Mouse (Mus musculus): ENCODE measurements around the gene Tmem179. TPM values are rescaled to one million over a fixed set of nuclear protein-coding genes. Genes with fewer than 3 reads are reported as not detected.

The Tmem179 gene
- total RNA-seq, 2 experiments from 2014 or later = 119 to 130 TPM

GRCm38 (mm10) chr12:112464516-112464915 lies 52.0 kb downstream of the Tmem179 start:
- DNase-seq (ENCODE audit: low spot score in 2 of 2) = no peak

DNA sequence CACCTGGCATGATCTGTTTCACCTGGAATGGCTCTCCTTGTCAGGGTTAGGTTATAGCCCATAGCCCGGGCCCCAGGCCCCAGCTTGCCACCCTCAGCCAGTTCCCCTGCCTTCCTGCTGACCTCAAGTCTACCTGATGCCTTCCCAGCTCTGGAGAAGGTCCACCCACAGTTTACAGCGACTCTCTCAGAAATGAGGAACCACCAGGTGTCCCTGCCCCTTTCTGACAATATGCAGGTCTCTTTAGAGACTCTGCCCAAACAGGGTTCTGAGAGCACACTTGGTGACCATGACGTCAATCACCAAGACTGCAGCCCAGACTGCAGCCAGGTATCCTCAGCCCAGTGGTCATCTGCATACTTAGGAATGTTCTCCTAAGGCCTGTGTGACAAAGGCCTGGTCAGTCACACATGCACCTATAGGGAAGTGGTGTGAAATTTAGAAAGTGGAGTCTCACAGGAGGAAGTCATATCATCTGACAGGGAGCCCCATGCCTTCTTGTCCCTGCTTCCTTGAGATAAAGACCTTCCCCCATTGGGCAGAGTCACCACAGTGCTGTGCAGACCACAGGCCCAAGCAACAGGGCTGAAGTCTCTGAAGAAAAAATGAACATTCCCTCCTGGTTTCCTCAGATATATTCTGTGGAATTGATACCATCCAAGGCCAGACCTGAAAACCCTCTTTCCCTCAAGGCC lies 52.6 kb downstream of the Tmem179 start:
- no peak for DNase-seq (ENCODE audit: low spot score in 2 of 2)

DNA sequence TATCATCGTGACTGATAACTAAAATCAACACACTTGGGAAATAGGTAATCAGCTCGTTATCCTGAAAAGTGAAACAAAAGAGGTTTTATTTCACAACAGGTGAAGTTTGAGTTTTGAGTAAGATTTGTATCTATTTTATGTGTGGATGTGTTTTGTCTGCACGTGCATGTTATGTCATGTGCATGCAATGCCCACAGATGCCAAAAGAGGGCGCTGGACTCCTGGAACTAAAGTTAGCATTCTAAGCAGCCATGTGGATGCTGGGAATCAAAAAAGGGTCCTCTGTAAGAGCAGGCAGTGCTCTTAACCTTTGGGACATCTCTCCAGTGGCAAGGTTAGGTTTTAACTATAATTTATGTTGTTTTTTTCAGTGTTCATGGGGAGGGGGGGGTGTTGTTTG lies 53.3 kb downstream of the Tmem179 start:
- no peak for DNase-seq (ENCODE audit: low spot score in 2 of 2)

DNA sequence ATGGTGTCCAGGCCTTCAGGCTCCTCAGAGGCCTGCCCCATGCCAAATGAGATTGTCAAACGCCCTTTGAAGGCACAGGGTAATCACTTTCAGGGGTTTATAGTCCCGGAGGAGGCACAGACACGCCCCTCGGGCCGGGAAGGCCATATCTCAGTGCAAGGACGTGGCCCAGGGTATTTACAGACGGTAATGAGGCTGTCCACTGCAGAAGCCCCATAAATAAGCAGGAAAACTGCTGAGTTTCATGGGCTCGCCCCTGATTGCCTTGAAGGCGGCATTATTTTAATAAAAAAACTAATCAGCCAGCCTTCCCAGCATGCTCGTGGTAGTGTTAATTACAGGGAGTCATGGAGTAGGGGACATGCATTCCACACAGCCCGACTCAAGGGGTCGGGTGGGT lies 54.1 kb downstream of the Tmem179 start:
- no peak for DNase-seq (ENCODE audit: low spot score in 2 of 2)

DNA sequence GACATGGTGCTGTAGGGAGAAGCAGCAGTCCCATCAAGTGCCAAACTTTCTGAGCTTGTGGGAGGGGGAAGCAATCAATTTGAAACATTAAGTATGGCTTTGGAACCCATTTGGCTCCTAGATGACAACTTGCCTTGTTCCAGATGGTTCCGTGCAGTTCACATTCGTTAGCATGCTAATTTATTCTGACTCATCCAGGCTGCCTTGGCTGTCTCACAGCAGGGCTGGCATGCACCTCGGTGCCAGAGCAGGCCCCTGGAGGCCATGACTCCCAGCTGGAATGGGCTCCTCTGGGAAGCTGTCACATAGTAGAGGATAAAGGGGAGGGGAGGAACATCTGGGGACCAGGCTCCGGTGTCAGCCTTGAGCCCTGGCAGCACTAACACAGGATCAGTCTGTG lies 58.7 kb downstream of the Tmem179 start:
- peak; percentile 71 to 90 for DNase-seq (ENCODE audit: low spot score in 2 of 2)

DNA sequence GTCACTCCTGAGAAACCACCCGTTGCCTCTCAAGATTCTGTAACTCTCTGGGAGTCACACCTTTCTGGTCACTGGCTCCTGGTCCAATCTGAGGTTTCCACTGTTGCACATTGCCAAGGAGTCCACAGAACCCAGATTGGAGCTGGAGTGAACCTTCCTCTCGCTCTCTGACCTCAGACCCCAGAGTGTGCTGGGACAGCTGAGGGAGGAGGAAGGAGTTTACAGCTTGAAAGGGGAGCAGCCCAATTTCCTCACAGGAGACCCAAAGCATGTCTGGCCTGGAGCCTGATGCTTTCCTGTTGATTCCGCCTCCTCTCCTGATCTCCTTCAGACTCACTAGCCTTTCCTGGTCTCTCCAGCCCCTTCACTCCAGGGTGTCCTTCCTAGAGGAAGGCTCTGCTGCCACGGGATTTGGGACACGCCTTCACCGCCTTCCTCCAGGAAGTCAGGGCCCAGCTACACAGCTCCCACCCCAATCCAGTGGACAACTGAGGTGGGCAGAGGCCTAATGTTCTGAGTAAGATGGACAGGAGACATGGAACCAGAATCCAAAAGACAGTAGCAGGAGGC lies 60.3 kb downstream of the Tmem179 start:
- no peak for DNase-seq (ENCODE audit: low spot score in 2 of 2)

DNA sequence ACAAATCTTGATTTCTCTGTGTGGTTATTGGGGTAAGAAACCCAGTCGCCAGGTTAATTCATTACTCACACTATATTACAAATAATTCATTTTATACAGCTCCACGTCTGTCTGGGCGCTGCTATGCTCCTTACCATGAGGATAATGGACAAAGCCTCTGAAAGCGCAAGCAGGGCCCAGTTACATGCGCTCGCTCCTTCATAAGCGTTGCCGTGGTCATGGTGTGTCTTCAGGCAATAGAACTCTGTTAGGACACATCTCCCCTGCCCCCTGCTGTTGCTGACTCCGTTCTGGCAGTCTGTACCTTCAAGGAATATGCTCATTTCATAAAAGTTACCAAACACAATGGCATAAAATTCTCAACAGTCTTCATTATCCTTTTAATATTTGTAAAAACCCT lies 64.7 kb downstream of the Tmem179 start:
- no peak for DNase-seq (ENCODE audit: low spot score in 2 of 2)

DNA sequence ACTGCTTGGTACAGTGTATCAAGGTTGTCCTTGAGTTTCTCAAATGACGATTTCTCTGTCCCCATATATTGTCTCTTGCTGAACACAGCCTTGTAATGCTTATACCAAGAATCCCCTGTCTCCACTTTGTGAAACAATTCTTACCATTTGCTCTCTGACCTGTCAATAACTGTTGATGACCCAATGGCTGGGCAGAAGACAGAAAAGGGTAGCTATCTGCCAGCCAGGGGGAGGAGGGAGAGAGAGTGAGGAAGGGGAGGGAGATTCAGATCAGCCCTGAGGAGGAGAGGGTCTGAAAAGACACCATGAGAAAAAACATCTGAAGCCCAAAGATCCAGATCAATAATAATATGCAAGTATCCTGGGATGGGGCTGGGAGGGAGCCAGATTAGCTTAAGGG lies 65.2 kb downstream of the Tmem179 start:
- DNase-seq (ENCODE audit: low spot score in 2 of 2) = no peak

DNA sequence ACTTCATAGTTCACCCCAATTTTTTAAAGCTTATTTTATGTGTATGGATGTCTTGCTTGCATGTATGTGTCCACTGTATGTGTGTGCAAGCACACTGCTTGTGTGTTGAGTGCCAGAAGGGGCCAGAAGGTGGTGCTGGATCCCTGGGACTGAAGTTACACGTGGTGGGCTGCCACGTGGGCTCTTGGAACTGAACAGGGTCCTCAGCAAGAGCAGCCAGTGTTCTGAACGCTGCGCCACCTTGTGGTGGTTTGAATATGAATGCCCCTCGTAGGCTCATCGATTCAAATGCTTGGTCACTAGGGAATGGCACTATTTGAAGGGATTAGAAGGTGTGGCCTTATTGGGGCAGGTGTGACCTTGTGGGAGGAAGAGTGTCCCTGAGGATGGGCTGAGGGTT lies 65.7 kb downstream of the Tmem179 start:
- DNase-seq (ENCODE audit: low spot score in 2 of 2) = peak in 1 of 2 experiments; percentile 54

Other genes with a start within 250 kb of the Tmem179 start
- under 1 TPM; 0.45 to 0.67 TPM for gene A530016L24Rik, start 27.3 kb downstream of the Tmem179 start, total RNA-seq (2021)
- 100 to 1,000 TPM; 116 to 122 TPM for gene Inf2, start 72.0 kb upstream of the Tmem179 start, total RNA-seq (2021)
- 1 to 10 TPM; 5.3 to 5.6 TPM for gene Adssl1, start 103.3 kb upstream of the Tmem179 start, total RNA-seq (2021)
- 10 to 100 TPM; 21.6 to 23.4 TPM for gene Siva1, start 127.9 kb upstream of the Tmem179 start, total RNA-seq (2021)
- gene Akt1, start 158.1 kb upstream of the Tmem179 start, total RNA-seq (2021) = 100 to 1,000 TPM; 153 to 158 TPM
- gene Zbtb42, start 162.1 kb upstream of the Tmem179 start, total RNA-seq (2021) = under 1 TPM; 0.43 to 0.55 TPM
- 100 to 1,000 TPM; 178 to 193 TPM for gene Cep170b, start 203.7 kb upstream of the Tmem179 start, total RNA-seq (2021)
- gene Pld4, start 243.9 kb upstream of the Tmem179 start, total RNA-seq (2021) = 10 to 100 TPM; 10.6 to 13.1 TPM

All from layer of hippocampus, postnatal 14 days (tissue).